Mouse (Mus musculus) lung, adult 2 months (tissue): Measurements from ENCODE around the gene Pdzph1. TPM values are rescaled to one million over a fixed set of nuclear protein-coding genes. Genes with fewer than 3 reads are reported as not detected.

ENCODE experiments used
- DNase-seq: peaks from one replicate; pipeline ENCODE4 v3.0.0; 2022
- H3K4me1 ChIP-seq: fragments of 200-500 bp; 2 replicates; pipeline ENCODE4 v1.6.1; 2011; ENCODE audit warnings: low read length; ENCODE audit not compliant: control insufficient read depth, insufficient read depth
- H3K4me3 ChIP-seq: fragments of 200-500 bp; replicated peaks from 2 replicates; pipeline ENCODE3; 2011; ENCODE audit warnings: low read depth, mild to moderate bottlenecking, control low read depth, low read length; ENCODE audit errors: extremely low read depth
- CTCF ChIP-seq: fragments of 200-500 bp; IDR thresholded peaks from 2 replicates; pipeline ENCODE4 v1.5.1; 2011; ENCODE audit warnings: mild to moderate bottlenecking, low read length, control low read depth; ENCODE audit not compliant: insufficient read depth
- POLR2A ChIP-seq: fragments of 200-500 bp; IDR thresholded peaks from 2 replicates; pipeline ENCODE4 v1.6.1; 2011; ENCODE audit warnings: low read depth, mild to moderate bottlenecking, control low read depth, low read length, borderline replicate concordance; ENCODE audit errors: extremely low read depth
- WGBS: fragments of 180-500 bp; shearing (Covaris S2); methylation state at CpG from one replicate; pipeline ENCODE4 v1.1.7; 2018; 5-methylcytosine and 5-hydroxymethylcytosine counted together
- polyA plus RNA-seq: library from polyadenylated mRNA; depleted of rRNA; stranded (reverse); fragments of >200 nt; gene quantifications from 2 replicates; pipeline ENCODE4 v1.2.3, GENCODE M21; 2012; rRNA removed

The Pdzph1 gene
- polyA plus RNA-seq: not detected in 2 replicates

DNA sequence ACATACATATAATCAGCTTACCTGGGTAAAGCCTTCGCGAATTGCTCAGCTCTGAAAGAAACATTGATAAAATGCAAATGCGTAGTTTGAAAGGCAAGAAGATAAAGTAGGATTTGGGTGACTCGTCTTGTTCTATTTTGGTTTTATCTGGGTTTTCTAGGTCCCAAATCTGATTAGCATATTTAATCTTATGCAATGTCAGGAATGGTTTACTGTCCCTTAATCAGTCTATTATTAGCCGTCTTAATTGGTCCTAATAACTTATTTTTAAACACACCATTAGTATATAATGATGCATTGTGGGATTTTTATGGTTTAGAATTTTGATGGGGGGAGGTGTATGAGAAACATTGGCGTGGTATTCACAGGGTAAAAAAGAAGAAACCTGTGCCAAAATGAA is at the start of gene Pdzph1:
Gene Pdzph1, minus strand, starts transcription at position 101 of the 400 bp plus-strand sequence.
- no peak for DNase-seq
- 80% methylated on average over 6 of the region's 6 CpGs for WGBS
- Histone ChIP-seq H3K4me1 (no peaks in the 10 kb centered on the region), H3K4me3 (no peak within 1 kb of the TSS)
- TF ChIP-seq POLR2A (no peak), CTCF (no peak)

DNA sequence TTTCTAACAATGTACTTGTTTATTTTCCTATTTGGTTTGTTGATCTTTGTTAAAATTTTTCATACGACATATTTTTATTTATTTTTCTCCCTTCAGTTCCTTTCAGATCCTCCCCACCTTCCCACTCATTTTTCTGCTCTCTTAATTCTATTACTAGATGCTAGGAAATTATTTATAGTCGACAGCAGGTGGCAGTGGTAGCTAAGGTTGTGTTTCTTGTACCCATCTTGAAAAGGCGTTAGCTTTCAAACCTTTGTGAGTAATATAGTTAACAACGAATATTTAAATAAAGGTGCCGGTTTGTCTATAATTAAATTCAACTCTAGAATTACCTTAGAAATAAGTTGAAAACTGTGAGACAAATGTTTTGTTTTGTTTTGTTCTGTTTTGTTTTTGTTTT is 48.6 kb upstream of the Pdzph1 start:
- 39% methylated on average over 5 of the region's 5 CpGs for WGBS
- DNase-seq: no peak
- Histone ChIP-seq H3K4me3 (no peak overlapping the region), H3K4me1 (no peaks in the 10 kb centered on the region)
- no peak for TF ChIP-seq POLR2A
- TF ChIP-seq CTCF: no peak

DNA sequence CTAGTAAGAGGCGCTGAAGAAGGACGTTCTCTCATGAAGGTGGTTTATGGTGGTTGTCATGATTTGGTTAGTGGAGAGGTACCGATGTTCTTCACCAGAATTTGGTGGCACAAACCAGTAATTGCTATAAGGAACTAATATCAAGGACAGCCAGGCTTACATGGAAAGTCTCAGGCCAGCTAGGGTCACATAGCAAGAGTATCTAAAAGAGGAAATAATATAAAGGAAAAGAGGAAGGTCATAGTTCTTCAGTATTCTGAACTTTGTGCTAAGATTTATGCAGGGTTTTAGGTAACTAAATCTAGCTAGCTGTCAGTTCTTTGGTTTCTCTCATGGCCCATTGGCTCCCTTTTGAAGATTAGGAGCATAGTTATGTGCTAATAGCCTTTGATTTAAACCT is 42.3 kb upstream of the Pdzph1 start:
- H3K4me3 ChIP-seq: no peak overlapping the region
- WGBS: 78% methylated on average over 3 of the region's 3 CpGs
- TF ChIP-seq CTCF (no peak), POLR2A (no peak)
- no peak for DNase-seq
- H3K4me1 ChIP-seq: no peaks in the 10 kb centered on the region

DNA sequence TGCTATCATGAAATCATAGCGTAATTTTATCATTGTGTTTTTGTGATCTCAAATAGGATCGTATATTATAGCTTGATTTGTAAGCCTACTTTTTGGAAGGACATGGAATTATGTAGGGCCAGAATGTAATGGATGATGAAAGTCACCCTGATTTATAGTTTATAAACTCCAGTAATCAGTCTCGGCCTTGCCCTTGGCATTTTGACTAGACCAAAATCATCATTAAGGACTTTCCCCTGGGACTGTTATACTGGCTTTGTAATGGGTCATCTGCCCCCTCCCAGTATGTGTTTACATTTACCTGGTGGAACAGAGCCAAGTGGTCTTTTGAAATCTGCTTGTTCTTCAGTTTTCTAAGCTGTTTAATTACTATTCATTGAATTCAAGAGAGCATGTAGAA is 35.2 kb upstream of the Pdzph1 start:
- TF ChIP-seq POLR2A: no peak
- no peak for TF ChIP-seq CTCF
- DNase-seq: no peak
- Histone ChIP-seq H3K4me3 (no peak overlapping the region), H3K4me1 (no peaks in the 10 kb centered on the region)
- WGBS: 80% methylated on average over 3 of the region's 3 CpGs

DNA sequence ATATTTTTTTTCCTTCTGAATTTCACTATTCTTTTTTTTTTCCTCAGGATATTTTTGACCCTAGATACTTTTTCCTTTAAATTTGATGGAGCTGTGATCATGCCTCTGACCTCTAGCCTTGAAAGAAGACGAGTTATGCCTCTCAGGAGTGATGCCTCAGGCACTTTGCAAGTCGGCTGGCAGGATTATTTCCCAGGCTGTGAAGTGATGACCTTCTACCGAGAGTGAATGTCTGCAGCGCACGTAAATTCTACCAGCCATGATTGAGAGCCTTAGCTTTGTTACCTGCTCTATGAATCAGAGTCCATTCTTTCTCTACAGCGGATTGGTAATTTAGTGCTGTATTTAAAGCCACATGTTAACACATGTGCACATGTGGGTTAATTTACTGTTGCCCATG is 33.3 kb upstream of the Pdzph1 start:
- no peak overlapping the region for H3K4me3 ChIP-seq
- WGBS: 54% methylated on average over 6 of the region's 6 CpGs
- TF ChIP-seq POLR2A (no peak), CTCF (no peak)
- H3K4me1 ChIP-seq: no peaks in the 10 kb centered on the region
- DNase-seq: no peak

DNA sequence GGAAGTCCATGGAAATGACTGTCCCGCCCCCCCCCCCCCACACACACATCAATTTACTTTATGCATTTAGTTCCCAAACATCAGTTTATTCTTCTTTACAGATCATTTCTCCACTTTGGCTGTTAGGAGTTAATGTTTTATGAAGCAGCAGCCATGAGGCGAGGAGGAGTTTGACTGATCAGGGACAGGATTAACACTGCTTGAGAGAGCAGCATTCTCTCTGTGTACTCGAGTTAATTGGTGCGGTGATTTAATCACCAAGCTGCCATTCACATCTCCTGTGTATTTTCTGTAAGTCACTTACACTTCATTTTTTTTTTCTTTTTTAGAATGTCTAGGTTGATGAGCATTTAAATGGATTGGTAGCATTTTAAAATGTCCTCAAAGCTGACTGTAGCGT is 32.8 kb upstream of the Pdzph1 start:
- H3K4me3 ChIP-seq: no peak overlapping the region
- no peaks in the 10 kb centered on the region for H3K4me1 ChIP-seq
- DNase-seq: no peak
- 56% methylated on average over 5 of the region's 5 CpGs for WGBS
- TF ChIP-seq CTCF (no peak), POLR2A (no peak)

DNA sequence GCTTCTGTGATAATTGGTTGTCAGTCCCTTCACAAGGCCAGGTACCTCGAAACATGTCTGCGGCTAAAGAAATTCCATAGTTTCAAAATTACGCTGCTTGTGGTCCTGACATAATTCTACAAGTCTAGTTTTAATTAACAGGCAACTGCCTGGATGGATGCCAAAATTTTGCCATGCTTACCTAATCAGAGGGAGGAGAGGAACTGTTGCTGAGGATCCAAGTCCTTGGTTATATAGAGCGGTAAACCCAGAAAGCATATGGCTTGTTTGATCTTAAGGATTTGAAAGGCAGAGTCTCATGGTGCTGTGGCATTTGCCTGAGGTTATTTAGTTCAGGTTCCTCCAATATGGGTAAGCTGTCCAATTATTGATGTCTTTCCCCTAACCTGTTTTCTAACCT is 27.5 kb upstream of the Pdzph1 start:
- TF ChIP-seq CTCF (no peak), POLR2A (no peak)
- DNase-seq: no peak
- Histone ChIP-seq H3K4me3 (no peak overlapping the region), H3K4me1 (no peaks in the 10 kb centered on the region)
- 88% methylated on average over 4 of the region's 4 CpGs for WGBS

DNA sequence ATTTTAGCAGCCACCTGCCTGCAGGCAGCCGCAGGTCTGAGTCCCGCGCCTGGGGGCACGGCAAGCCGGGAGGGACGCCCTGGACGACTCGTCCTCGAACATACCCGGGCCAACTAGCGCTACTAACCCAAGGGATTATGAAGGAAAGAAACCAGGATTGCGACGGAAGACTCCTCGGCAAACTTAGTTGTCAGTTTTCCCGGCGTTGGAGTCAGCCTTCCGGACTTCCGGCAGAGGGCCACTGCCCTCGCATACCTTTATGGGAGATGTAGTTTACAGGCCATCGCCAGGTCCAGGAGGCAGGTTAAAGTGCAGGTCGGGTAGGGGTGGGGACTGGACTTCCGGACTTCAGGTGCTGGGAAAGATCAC is 21.9 kb upstream of the Pdzph1 start, which contains the start of gene Nudt12:
Gene Nudt12, minus strand, starts transcription at position 282 of the 369 bp plus-strand sequence.
- DNase-seq: peak; percentile 62
- no peaks in the 10 kb centered on the region; the same call in 1 of the 2 replicates for H3K4me1 ChIP-seq
- under 1% methylated on average over 22 of the region's 22 CpGs for WGBS
- TF ChIP-seq CTCF: no peak
- TF ChIP-seq POLR2A: no peak
- peak within 1 kb of the TSS; percentile 96 for H3K4me3 ChIP-seq

DNA sequence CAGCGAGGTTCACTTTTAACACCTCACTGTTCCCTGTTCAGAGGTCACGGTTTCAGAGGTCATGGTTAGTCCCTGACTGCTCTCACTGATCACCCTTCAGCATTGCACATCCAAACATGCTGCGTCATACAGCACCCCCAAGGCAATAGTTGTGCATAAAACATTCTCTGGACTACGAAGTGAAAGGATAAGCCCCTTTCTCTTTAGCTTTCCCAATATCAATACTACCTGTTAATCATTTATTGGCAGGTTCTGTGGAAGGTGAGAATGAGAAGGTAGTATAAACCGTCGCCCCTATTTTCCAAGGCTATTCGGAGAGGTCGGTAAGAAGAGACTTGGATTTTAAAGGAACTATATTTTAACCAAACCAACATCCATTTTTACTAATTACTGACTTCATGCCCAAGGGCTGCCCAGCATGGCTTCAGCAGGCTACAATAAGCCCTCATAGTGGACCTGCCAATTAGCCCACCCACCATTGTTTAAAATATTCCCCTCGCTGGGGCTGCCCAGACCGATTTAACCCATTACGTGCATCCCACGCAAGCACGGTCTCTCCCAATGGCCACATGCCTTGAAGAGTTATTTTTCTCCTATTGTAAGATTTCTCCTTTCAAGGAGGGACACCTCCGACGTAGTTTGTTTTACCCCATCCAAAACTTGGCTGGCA is 21.4 kb upstream of the Pdzph1 start:
- no peak for TF ChIP-seq POLR2A
- no peak for TF ChIP-seq CTCF
- Histone ChIP-seq H3K4me1 (no peaks in the 10 kb centered on the region; the same call in 1 of the 2 replicates), H3K4me3 (peak overlapping the region; percentile 96)
- DNase-seq: no peak
- 8% methylated on average over 15 of the region's 15 CpGs for WGBS

DNA sequence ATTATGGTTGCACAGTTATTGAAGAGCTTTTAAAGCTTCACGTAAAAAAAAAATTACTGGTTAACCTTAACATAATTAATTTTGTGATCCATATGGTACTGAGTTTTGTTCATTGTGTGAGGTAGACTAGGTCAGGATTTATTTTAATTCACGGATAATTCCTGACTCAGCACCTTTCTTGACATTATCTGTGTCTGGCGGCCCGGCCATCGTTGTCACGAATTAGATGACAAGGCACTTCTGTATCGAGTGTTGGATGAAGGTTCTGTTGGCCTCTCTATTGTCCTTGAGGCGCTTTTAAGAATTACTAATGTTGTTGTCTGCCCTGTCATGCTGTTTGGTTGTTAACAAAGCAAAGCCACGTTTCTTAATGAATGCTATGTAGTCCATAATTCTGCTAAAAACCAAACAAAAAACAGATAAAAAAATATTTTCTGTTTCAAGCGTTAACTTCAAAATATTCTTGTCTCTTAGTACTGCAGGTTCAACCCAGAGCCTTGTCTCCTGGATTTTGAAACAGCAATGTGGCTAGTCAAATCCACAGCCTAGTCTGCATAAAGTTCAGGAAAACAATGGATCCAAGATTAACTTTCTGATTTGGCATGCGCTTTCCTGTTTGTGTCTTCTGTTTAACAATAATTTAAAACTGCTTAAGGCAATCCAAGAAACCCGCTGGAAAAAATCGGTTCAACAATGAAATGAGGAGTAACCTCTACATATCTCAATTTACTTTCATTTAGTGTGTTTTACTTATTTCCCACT is 20.6 kb upstream of the Pdzph1 start:
- TF ChIP-seq CTCF (no peak), POLR2A (no peak)
- DNase-seq: no peak
- no peak overlapping the region for H3K4me3 ChIP-seq
- 67% methylated on average over 13 of the region's 13 CpGs for WGBS
- H3K4me1 ChIP-seq: no peaks in the 10 kb centered on the region; the same call in 1 of the 2 replicates
